ENCODE assay signal across 10 mouse cellular contexts in the genomic region with DNA sequence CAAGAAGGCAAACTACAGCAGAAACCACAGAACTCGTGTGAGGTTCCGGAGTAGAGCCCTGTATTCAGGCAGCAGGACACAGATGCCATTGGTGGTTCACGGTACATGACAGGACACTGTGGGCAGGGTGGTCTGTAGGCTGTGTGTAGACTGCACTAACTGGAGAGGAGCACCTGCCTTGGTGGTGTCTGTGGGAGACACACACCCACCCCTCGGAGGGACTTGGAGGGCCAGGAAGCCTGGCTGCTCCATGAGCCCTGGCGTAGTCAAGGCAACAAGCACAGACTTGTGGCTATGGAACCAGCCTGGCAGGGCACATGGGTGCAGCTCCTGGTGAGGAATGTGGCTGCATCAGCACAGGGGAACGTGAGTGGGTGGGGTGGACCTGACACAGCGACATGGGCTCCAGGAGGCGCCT. TPM values are rescaled to one million over a fixed set of nuclear protein-coding genes. Genes with fewer than 3 reads are reported as not detected.
DNase-seq lines count a peak whose midpoint lies in the region; ATAC-seq lines count a peak whose summit lies in the region.
"Had no signal": no experiment of that assay in that cellular context is flagged by ENCODE, and none has a peak within 500 bp of the region (broad histone marks: within the 10 kb centered on the region; RNA-seq: fewer than 3 reads in every experiment).

No protein-coding gene starts in this region.

- no peak for ATAC-seq in liver, embryonic 13.5 days (ENCODE audit: low read depth)
- peak; percentile 57 for ATAC-seq in embryonic facial prominence, embryonic 13.5 days (ENCODE audit: insufficient number of reproducible peaks, insufficient read depth, low FRiP score, low TSS enrichment, low read depth)
- peak; percentile 59 for ATAC-seq in neural tube, embryonic 14.5 days (ENCODE audit: low read depth)

- H3K27ac ChIP-seq in liver, embryonic 13.5 days, result peak overlapping the region; percentile 45
- H3K27ac ChIP-seq in embryonic facial prominence, embryonic 13.5 days, result no peak overlapping the region; the same call in 1 of the 2 replicates
- H3K27ac ChIP-seq in neural tube, embryonic 14.5 days (ENCODE audit: low read depth, low read length), result peak overlapping the region; percentile 46

- no peak overlapping the region for H3K4me3 ChIP-seq in liver, embryonic 13.5 days (replicated peaks)
- no peak overlapping the region for H3K4me3 ChIP-seq in embryonic facial prominence, embryonic 13.5 days
- H3K4me3 ChIP-seq in neural tube, embryonic 14.5 days (ENCODE audit: low read depth, low read length), result no peak overlapping the region

- peaks cover 65% of the 10 kb centered on the region for H3K4me1 ChIP-seq in liver, embryonic 13.5 days (replicated peaks)
- H3K4me1 ChIP-seq in embryonic facial prominence, embryonic 13.5 days, result peaks cover 8% of the 10 kb centered on the region
- H3K4me1 ChIP-seq in neural tube, embryonic 14.5 days (ENCODE audit: control insufficient read depth, insufficient read depth, low read length), result peaks cover 11% of the 10 kb centered on the region

- no peak overlapping the region for H3K4me2 ChIP-seq in liver, embryonic 13.5 days
- no peak overlapping the region for H3K4me2 ChIP-seq in embryonic facial prominence, embryonic 13.5 days
- no peak overlapping the region for H3K4me2 ChIP-seq in neural tube, embryonic 14.5 days (ENCODE audit: low read depth, low read length)

- WGBS in liver, embryonic 13.5 days (ENCODE audit: insufficient replicate concordance), result 67% methylated on average over 8 of the region's 8 CpGs
- 71% methylated on average over 8 of the region's 8 CpGs for WGBS in embryonic facial prominence, embryonic 13.5 days
- 70% methylated on average over 8 of the region's 8 CpGs for WGBS in neural tube, embryonic 14.5 days

- H3K27me3 ChIP-seq in liver, embryonic 13.5 days, result no peaks in the 10 kb centered on the region
- no peaks in the 10 kb centered on the region for H3K27me3 ChIP-seq in embryonic facial prominence, embryonic 13.5 days
- H3K27me3 ChIP-seq in neural tube, embryonic 14.5 days (ENCODE audit: control insufficient read depth, insufficient read depth, low read length), result no peaks in the 10 kb centered on the region

- DNase-seq in liver, embryonic 13.5 days, result no peak
- no peak for DNase-seq in liver
- peak; percentile 38 to 53 for DNase-seq in layer of hippocampus, postnatal 10 days (ENCODE audit: low spot score in 2 of 2)
- no peak for DNase-seq in testis, postnatal 10 days (ENCODE audit: low spot score)
- no peak for DNase-seq in cerebellum, adult 11 months
- DNase-seq in adrenal gland, postnatal 14 days, result no peak

- no peaks in the 10 kb centered on the region for H3K9me3 ChIP-seq in liver, embryonic 13.5 days (replicated peaks)
- H3K9me3 ChIP-seq in embryonic facial prominence, embryonic 13.5 days, result no peaks in the 10 kb centered on the region
- no peaks in the 10 kb centered on the region for H3K9me3 ChIP-seq in neural tube, embryonic 14.5 days (ENCODE audit: control insufficient read depth, low read length)

- peaks cover 18% of the 10 kb centered on the region for H3K36me3 ChIP-seq in liver, embryonic 13.5 days
- H3K36me3 ChIP-seq in embryonic facial prominence, embryonic 13.5 days, result no peaks in the 10 kb centered on the region
- H3K36me3 ChIP-seq in neural tube, embryonic 14.5 days (ENCODE audit: control insufficient read depth, insufficient read depth, low read length), result no peaks in the 10 kb centered on the region

- H3K9ac ChIP-seq in liver, embryonic 13.5 days, result no peak overlapping the region; the same call in 1 of the 2 replicates
- H3K9ac ChIP-seq in embryonic facial prominence, embryonic 13.5 days, result no peak overlapping the region
- H3K9ac ChIP-seq in neural tube, embryonic 14.5 days (replicated peaks; ENCODE audit: low read depth, low read length), result no peak overlapping the region

RNA-seq across cellular contexts. Expression of a gene that starts 11.1 kb away (rescaled TPM):
- polyA plus RNA-seq in liver, embryonic 13.5 days (2015; fragmentation: Nextera tagmentation; extraction: Ambion mirVana), result 10.1 and 10.7 TPM in 2 replicates
- 4.5 and 5.2 TPM in 2 replicates for polyA plus RNA-seq in embryonic facial prominence, embryonic 13.5 days (2015; fragmentation: Nextera tagmentation; extraction: Ambion mirVana)
- 1 to 10 TPM; 4.1 to 4.4 TPM for total RNA-seq in layer of hippocampus, postnatal 10 days (2021)
- 3.6 and 4.6 TPM in 2 replicates for polyA plus RNA-seq in neural tube, embryonic 14.5 days (2014; fragmentation: Nextera tagmentation; extraction: Ambion mirVana)
- 5.9 and 6.0 TPM in 2 replicates for total RNA-seq in adrenal gland, postnatal 14 days (2021)

RNA-seq across cellular contexts. Expression of a gene that starts 49.7 kb away (rescaled TPM):
- 0.45 and 0.61 TPM in 2 replicates for polyA plus RNA-seq in liver, embryonic 13.5 days (2015; fragmentation: Nextera tagmentation; extraction: Ambion mirVana)
- polyA plus RNA-seq in embryonic facial prominence, embryonic 13.5 days (2015; fragmentation: Nextera tagmentation; extraction: Ambion mirVana), result 1.2 and 1.7 TPM in 2 replicates
- under 1 TPM; 0.27 to 0.71 TPM for total RNA-seq in layer of hippocampus, postnatal 10 days (2021)
- polyA plus RNA-seq in neural tube, embryonic 14.5 days (2014; fragmentation: Nextera tagmentation; extraction: Ambion mirVana), result 0.53 and 0.70 TPM in 2 replicates
- total RNA-seq in adrenal gland, postnatal 14 days (2021), result 0.30 and 1.0 TPM in 2 replicates

RNA-seq across cellular contexts. Expression of a gene that starts 54.5 kb away (rescaled TPM):
- polyA plus RNA-seq in liver, embryonic 13.5 days (2015; fragmentation: Nextera tagmentation; extraction: Ambion mirVana), result not detected in 2 replicates
- polyA plus RNA-seq in embryonic facial prominence, embryonic 13.5 days (2015; fragmentation: Nextera tagmentation; extraction: Ambion mirVana), result not detected in 2 replicates
- total RNA-seq in layer of hippocampus, postnatal 10 days (2021), result not detected
- polyA plus RNA-seq in neural tube, embryonic 14.5 days (2014; fragmentation: Nextera tagmentation; extraction: Ambion mirVana), result not detected in 2 replicates
- 0.44 and 0.64 TPM in 2 replicates for total RNA-seq in adrenal gland, postnatal 14 days (2021)
- polyA plus RNA-seq: cortical plate, adult 2 months; limb, embryonic 14.5 days had no signal

RNA-seq across cellular contexts. Expression of a gene that starts 55.1 kb away (rescaled TPM):
- polyA plus RNA-seq in liver, embryonic 13.5 days (2015; fragmentation: Nextera tagmentation; extraction: Ambion mirVana), result 17.2 and 17.5 TPM in 2 replicates
- polyA plus RNA-seq in embryonic facial prominence, embryonic 13.5 days (2015; fragmentation: Nextera tagmentation; extraction: Ambion mirVana), result 40.5 and 46.5 TPM in 2 replicates
- 10 to 100 TPM; 66.7 to 72.0 TPM for total RNA-seq in layer of hippocampus, postnatal 10 days (2021)
- 79.0 and 81.0 TPM in 2 replicates for polyA plus RNA-seq in neural tube, embryonic 14.5 days (2014; fragmentation: Nextera tagmentation; extraction: Ambion mirVana)
- 29.1 and 37.2 TPM in 2 replicates for total RNA-seq in adrenal gland, postnatal 14 days (2021)

RNA-seq across cellular contexts. Expression of a gene that starts 55.6 kb away (rescaled TPM):
- polyA plus RNA-seq in liver, embryonic 13.5 days (2015; fragmentation: Nextera tagmentation; extraction: Ambion mirVana), result 0.03 and 0.08 TPM in 2 replicates
- polyA plus RNA-seq in embryonic facial prominence, embryonic 13.5 days (2015; fragmentation: Nextera tagmentation; extraction: Ambion mirVana), result 0.34 and 0.42 TPM in 2 replicates
- under 1 TPM; 0.11 to 0.39 TPM for total RNA-seq in layer of hippocampus, postnatal 10 days (2021)
- polyA plus RNA-seq in neural tube, embryonic 14.5 days (2014; fragmentation: Nextera tagmentation; extraction: Ambion mirVana), result 0.50 and 0.56 TPM in 2 replicates
- 7.2 and 7.3 TPM in 2 replicates for total RNA-seq in adrenal gland, postnatal 14 days (2021)

Comparison
In these comparisons a context has a peak if more than half of its experiments do, and no peak if none do; other contexts are left out.
1. DNase-seq: peak in layer of hippocampus, postnatal 10 days (2 of 2); none in liver, embryonic 13.5 days (single experiment), liver (single experiment), testis, postnatal 10 days (single experiment), cerebellum, adult 11 months (single experiment) and adrenal gland, postnatal 14 days (single experiment).